Mouse (Mus musculus): ENCODE results near the gene Pwwp2b. TPM values are rescaled to one million over a fixed set of nuclear protein-coding genes. Genes with fewer than 3 reads are reported as not detected.

Pwwp2b gene
- polyA plus RNA-seq, 1 experiment, result 15.8 TPM

- no peaks in the 10 kb centered on the region for H3K79me3 ChIP-seq (ENCODE audit: low read depth)
- no peaks in the 10 kb centered on the region for H3K36me3 ChIP-seq (ENCODE audit: control insufficient read depth, insufficient read depth)
- no peaks in the 10 kb centered on the region for H3K27me3 ChIP-seq (ENCODE audit: control insufficient read depth, insufficient read depth, insufficient read length)
- H3K79me2 ChIP-seq (ENCODE audit: control insufficient read depth, insufficient read depth), result no peaks in the 10 kb centered on the region
- TF ChIP-seq FOSL1 (IDR thresholded peaks at IDR 0.05; ENCODE audit: insufficient read depth, low read length, poor library complexity, severe bottlenecking) (no peak), MYOD1 (IDR thresholded peaks at IDR 0.05; ENCODE audit: control insufficient read depth, insufficient read length, low read depth) (no peak), USF1 (IDR thresholded peaks at IDR 0.05; ENCODE audit: low read depth) (no peak), CTCF (IDR thresholded peaks at IDR 0.05; ENCODE audit: control insufficient read depth, insufficient read depth, insufficient read length) (no peak), CEBPB (IDR thresholded peaks at IDR 0.05; ENCODE audit: low read depth) (peak; percentile 63), MAX (IDR thresholded peaks at IDR 0.05) (no peak), MYOG (IDR thresholded peaks at IDR 0.05; ENCODE audit: control insufficient read depth, extremely low read depth, insufficient read length) (no peak)
- H3ac ChIP-seq (ENCODE audit: control insufficient read depth, insufficient read length, low read depth), result no peak overlapping the region
- no peak overlapping the region for H3K4me3 ChIP-seq (ENCODE audit: insufficient read depth, poor library complexity, severe bottlenecking)
Observed at GRCm38 (mm10) chr7:139281195-139281594, 32.9 kb downstream of the Pwwp2b start.

- H3ac ChIP-seq (ENCODE audit: control insufficient read depth, insufficient read length, low read depth), result no peak overlapping the region
- H3K4me3 ChIP-seq (ENCODE audit: insufficient read depth, poor library complexity, severe bottlenecking), result no peak overlapping the region
- H3K27me3 ChIP-seq (ENCODE audit: control insufficient read depth, insufficient read depth, insufficient read length), result no peaks in the 10 kb centered on the region
- no peaks in the 10 kb centered on the region for H3K79me2 ChIP-seq (ENCODE audit: control insufficient read depth, insufficient read depth)
- TF ChIP-seq FOSL1 (IDR thresholded peaks at IDR 0.05; ENCODE audit: insufficient read depth, low read length, poor library complexity, severe bottlenecking) (no peak), MAX (IDR thresholded peaks at IDR 0.05) (no peak), USF1 (IDR thresholded peaks at IDR 0.05; ENCODE audit: low read depth) (no peak), CEBPB (IDR thresholded peaks at IDR 0.05; ENCODE audit: low read depth) (no peak), MYOG (IDR thresholded peaks at IDR 0.05; ENCODE audit: control insufficient read depth, extremely low read depth, insufficient read length) (no peak), CTCF (IDR thresholded peaks at IDR 0.05; ENCODE audit: control insufficient read depth, insufficient read depth, insufficient read length) (no peak), MYOD1 (IDR thresholded peaks at IDR 0.05; ENCODE audit: control insufficient read depth, insufficient read length, low read depth) (no peak)
- no peaks in the 10 kb centered on the region for H3K36me3 ChIP-seq (ENCODE audit: control insufficient read depth, insufficient read depth)
- H3K79me3 ChIP-seq (ENCODE audit: low read depth), result no peaks in the 10 kb centered on the region
Observed at GRCm38 (mm10) chr7:139282037-139282436, 33.8 kb downstream of the Pwwp2b start.

GRCm38 (mm10) chr7:139285295-139285943 is 37.1 kb downstream of the Pwwp2b start:
- no peak overlapping the region for H3ac ChIP-seq (ENCODE audit: control insufficient read depth, insufficient read length, low read depth)

GRCm38 (mm10) chr7:139288540-139288939 is 40.3 kb downstream of the Pwwp2b start:
- no peaks in the 10 kb centered on the region for H3K79me2 ChIP-seq (ENCODE audit: control insufficient read depth, insufficient read depth)
- H3K27me3 ChIP-seq (ENCODE audit: control insufficient read depth, insufficient read depth, insufficient read length), result no peaks in the 10 kb centered on the region
- no peaks in the 10 kb centered on the region for H3K36me3 ChIP-seq (ENCODE audit: control insufficient read depth, insufficient read depth)
- no peaks in the 10 kb centered on the region for H3K79me3 ChIP-seq (ENCODE audit: low read depth)
- no peak overlapping the region for H3ac ChIP-seq (ENCODE audit: control insufficient read depth, insufficient read length, low read depth)
- no peak for TF ChIP-seq FOSL1 (IDR thresholded peaks at IDR 0.05; ENCODE audit: insufficient read depth, low read length, poor library complexity, severe bottlenecking)
- no peak overlapping the region for H3K4me3 ChIP-seq (ENCODE audit: insufficient read depth, poor library complexity, severe bottlenecking)

More at GRCm38 (mm10) chr7:139285295-139285943, 37.1 kb downstream of the Pwwp2b start:
- Histone ChIP-seq H3K79me2 (ENCODE audit: control insufficient read depth, insufficient read depth) (no peaks in the 10 kb centered on the region), H3K4me3 (ENCODE audit: insufficient read depth, poor library complexity, severe bottlenecking) (no peak overlapping the region), H3K79me3 (ENCODE audit: low read depth) (no peaks in the 10 kb centered on the region), H3K27me3 (ENCODE audit: control insufficient read depth, insufficient read depth, insufficient read length) (no peaks in the 10 kb centered on the region), H3K36me3 (ENCODE audit: control insufficient read depth, insufficient read depth) (no peaks in the 10 kb centered on the region)
- TF ChIP-seq CTCF (IDR thresholded peaks at IDR 0.05; ENCODE audit: control insufficient read depth, insufficient read depth, insufficient read length), result no peak
- TF ChIP-seq CEBPB (IDR thresholded peaks at IDR 0.05; ENCODE audit: low read depth), result no peak
- no peak for TF ChIP-seq MYOG (IDR thresholded peaks at IDR 0.05; ENCODE audit: control insufficient read depth, extremely low read depth, insufficient read length)
- no peak for TF ChIP-seq MAX (IDR thresholded peaks at IDR 0.05)
- no peak for TF ChIP-seq USF1 (IDR thresholded peaks at IDR 0.05; ENCODE audit: low read depth)
- TF ChIP-seq MYOD1 (IDR thresholded peaks at IDR 0.05; ENCODE audit: control insufficient read depth, insufficient read length, low read depth), result peak; percentile 59
- peak; percentile 30 for TF ChIP-seq FOSL1 (IDR thresholded peaks at IDR 0.05; ENCODE audit: insufficient read depth, low read length, poor library complexity, severe bottlenecking)

- no peak overlapping the region for H3ac ChIP-seq (ENCODE audit: control insufficient read depth, insufficient read length, low read depth)
- TF ChIP-seq FOSL1 (IDR thresholded peaks at IDR 0.05; ENCODE audit: insufficient read depth, low read length, poor library complexity, severe bottlenecking) (no peak), CTCF (IDR thresholded peaks at IDR 0.05; ENCODE audit: control insufficient read depth, insufficient read depth, insufficient read length) (no peak), CEBPB (IDR thresholded peaks at IDR 0.05; ENCODE audit: low read depth) (no peak), MYOG (IDR thresholded peaks at IDR 0.05; ENCODE audit: control insufficient read depth, extremely low read depth, insufficient read length) (no peak), MAX (IDR thresholded peaks at IDR 0.05) (no peak), MYOD1 (IDR thresholded peaks at IDR 0.05; ENCODE audit: control insufficient read depth, insufficient read length, low read depth) (no peak), USF1 (IDR thresholded peaks at IDR 0.05; ENCODE audit: low read depth) (no peak)
- no peak overlapping the region for H3K4me3 ChIP-seq (ENCODE audit: insufficient read depth, poor library complexity, severe bottlenecking)
- H3K79me2 ChIP-seq (ENCODE audit: control insufficient read depth, insufficient read depth), result no peaks in the 10 kb centered on the region
- H3K79me3 ChIP-seq (ENCODE audit: low read depth), result no peaks in the 10 kb centered on the region
- no peaks in the 10 kb centered on the region for H3K36me3 ChIP-seq (ENCODE audit: control insufficient read depth, insufficient read depth)
- H3K27me3 ChIP-seq (ENCODE audit: control insufficient read depth, insufficient read depth, insufficient read length), result no peaks in the 10 kb centered on the region
Observed at GRCm38 (mm10) chr7:139293350-139293749, 45.1 kb downstream of the Pwwp2b start.

GRCm38 (mm10) chr7:139294076-139294475 is 45.8 kb downstream of the Pwwp2b start:
- TF ChIP-seq USF1 (IDR thresholded peaks at IDR 0.05; ENCODE audit: low read depth), result no peak
- TF ChIP-seq MYOD1 (IDR thresholded peaks at IDR 0.05; ENCODE audit: control insufficient read depth, insufficient read length, low read depth), result no peak
- no peak for TF ChIP-seq CTCF (IDR thresholded peaks at IDR 0.05; ENCODE audit: control insufficient read depth, insufficient read depth, insufficient read length)
- TF ChIP-seq MYOG (IDR thresholded peaks at IDR 0.05; ENCODE audit: control insufficient read depth, extremely low read depth, insufficient read length), result no peak
- no peak for TF ChIP-seq CEBPB (IDR thresholded peaks at IDR 0.05; ENCODE audit: low read depth)
- no peak for TF ChIP-seq MAX (IDR thresholded peaks at IDR 0.05)
- TF ChIP-seq FOSL1 (IDR thresholded peaks at IDR 0.05; ENCODE audit: insufficient read depth, low read length, poor library complexity, severe bottlenecking), result no peak
- Histone ChIP-seq H3K36me3 (ENCODE audit: control insufficient read depth, insufficient read depth) (no peaks in the 10 kb centered on the region), H3K27me3 (ENCODE audit: control insufficient read depth, insufficient read depth, insufficient read length) (no peaks in the 10 kb centered on the region), H3K79me3 (ENCODE audit: low read depth) (no peaks in the 10 kb centered on the region), H3K4me3 (ENCODE audit: insufficient read depth, poor library complexity, severe bottlenecking) (no peak overlapping the region), H3K79me2 (ENCODE audit: control insufficient read depth, insufficient read depth) (no peaks in the 10 kb centered on the region), H3ac (ENCODE audit: control insufficient read depth, insufficient read length, low read depth) (no peak overlapping the region)

Data from C2C12 (cell line).